Mouse (Mus musculus) lung, embryonic 14.5 days (tissue): ENCODE data around the gene Zbtb39. TPM values are rescaled to one million over a fixed set of nuclear protein-coding genes. Genes with fewer than 3 reads are reported as not detected.

ENCODE experiments used
- polyA plus RNA-seq: library from polyadenylated mRNA; unstranded; fragments of >200 nt; fragmentation: Nextera tagmentation; extraction: Ambion mirVana; gene quantifications from 2 replicates; pipeline ENCODE4 v1.2.1, GENCODE M21; 2014

Zbtb39 gene
- polyA plus RNA-seq, 1 experiment from 2014 or later, result 4.4 TPM

Other genes starting within 250 kb of the Zbtb39 start
- gene Stac3, start 237.9 kb upstream of the Zbtb39 start, polyA plus RNA-seq, result 0.12 TPM in 1 of 2 replicates, not detected in the other
- 36.4 and 44.9 TPM in 2 replicates for gene Ndufa4l2, start 224.6 kb upstream of the Zbtb39 start, polyA plus RNA-seq
- 99.6 and 101 TPM in 2 replicates for gene Shmt2, start 217.1 kb upstream of the Zbtb39 start, polyA plus RNA-seq
- gene Nxph4, start 205.0 kb upstream of the Zbtb39 start, polyA plus RNA-seq, result 0.14 and 0.22 TPM in 2 replicates
- gene Lrp1, start 118.4 kb upstream of the Zbtb39 start, polyA plus RNA-seq, result 68.7 and 73.0 TPM in 2 replicates
- gene Stat6, start 96.6 kb upstream of the Zbtb39 start, polyA plus RNA-seq, result 27.8 and 28.1 TPM in 2 replicates
- 11.2 and 13.2 TPM in 2 replicates for gene Nemp1, start 72.6 kb upstream of the Zbtb39 start, polyA plus RNA-seq
- gene Nab2, start 71.0 kb upstream of the Zbtb39 start, polyA plus RNA-seq, result 11.6 and 13.5 TPM in 2 replicates
- 0.23 and 0.28 TPM in 2 replicates for gene Myo1a, start 34.4 kb upstream of the Zbtb39 start, polyA plus RNA-seq
- gene Tac2, start 15.1 kb upstream of the Zbtb39 start, polyA plus RNA-seq, result not detected in 2 replicates
- gene Gpr182, start 12.2 kb downstream of the Zbtb39 start, polyA plus RNA-seq, result 2.6 and 3.2 TPM in 2 replicates
- gene Rdh1, start 20.2 kb downstream of the Zbtb39 start, polyA plus RNA-seq, result 0.04 TPM in 1 of 2 replicates, not detected in the other
- not detected in 2 replicates for gene Rdh16f1, start 20.2 kb downstream of the Zbtb39 start, polyA plus RNA-seq
- gene Rdh9, start 36.8 kb downstream of the Zbtb39 start, polyA plus RNA-seq, result 0.34 TPM in 1 of 2 replicates, not detected in the other
- not detected in 2 replicates for gene Rdh16, start 61.6 kb downstream of the Zbtb39 start, polyA plus RNA-seq
- not detected in 2 replicates for gene Rdh19, start 110.4 kb downstream of the Zbtb39 start, polyA plus RNA-seq
- not detected in 2 replicates for gene Rdh16f2, start 126.9 kb downstream of the Zbtb39 start, polyA plus RNA-seq
- gene Rdh7, start 149.3 kb downstream of the Zbtb39 start, polyA plus RNA-seq, result not detected in 2 replicates
- not detected in 2 replicates for gene Sdr9c7, start 159.0 kb downstream of the Zbtb39 start, polyA plus RNA-seq